Mouse (Mus musculus) neural tube, embryonic 11.5 days (tissue): ENCODE measurements around the gene Ccdc92b. TPM values are rescaled to one million over a fixed set of nuclear protein-coding genes. Genes with fewer than 3 reads are reported as not detected.

Experiments
- ATAC-seq: fragments of 200-750 bp; cut with Nextera tagmentation; 2 replicates; pipeline ENCODE4 v1.8.0; 2017; ENCODE audit warnings: moderate number of reproducible peaks, mild to moderate bottlenecking, moderate TSS enrichment, moderate library complexity; ENCODE audit not compliant: insufficient read depth, low FRiP score, low TSS enrichment
- DNase-seq: peaks from one replicate; pipeline ENCODE4 v3.0.0-alpha.2; 2015; ENCODE audit warnings: low spot score
- H3K27ac ChIP-seq: fragments of 300-500 bp; sonication (generic); 2 replicates; pipeline ENCODE4 v1.5.1; 2014; ENCODE audit warnings: low read depth, mild to moderate bottlenecking, low read length
- H3K27me3 ChIP-seq: fragments of 300-500 bp; sonication (generic); 2 replicates; pipeline ENCODE4 v1.6.1; 2014; ENCODE audit warnings: mild to moderate bottlenecking, low read length, mixed read lengths; ENCODE audit not compliant: control insufficient read depth, insufficient read depth
- H3K36me3 ChIP-seq: fragments of 300-500 bp; sonication (generic); 2 replicates; pipeline ENCODE4 v1.6.1; 2014; ENCODE audit warnings: mild to moderate bottlenecking, low read length, moderate library complexity, mixed read lengths; ENCODE audit not compliant: control insufficient read depth, insufficient read depth
- H3K4me1 ChIP-seq: fragments of 300-500 bp; sonication (generic); 2 replicates; pipeline ENCODE4 v1.6.1; 2014; ENCODE audit warnings: low read length, mixed read lengths; ENCODE audit not compliant: control insufficient read depth, insufficient read depth
- H3K4me2 ChIP-seq: fragments of 300-500 bp; sonication (generic); 2 replicates; pipeline ENCODE4 v1.6.1; 2014; ENCODE audit warnings: low read depth, mild to moderate bottlenecking, moderate library complexity
- H3K4me3 ChIP-seq: fragments of 300-500 bp; sonication (generic); 2 replicates; pipeline ENCODE4 v1.5.1; 2014; ENCODE audit warnings: low read depth, low read length
- H3K9ac ChIP-seq: fragments of 300-500 bp; sonication (generic); 2 replicates; pipeline ENCODE4 v1.6.1; 2014; ENCODE audit warnings: mild to moderate bottlenecking, low read length
- H3K9me3 ChIP-seq: fragments of 300-500 bp; sonication (generic); 2 replicates; pipeline ENCODE4 v1.6.1; 2016; ENCODE audit warnings: low read length; ENCODE audit not compliant: control insufficient read depth
- WGBS: fragments of 180-500 bp; shearing (Covaris S2); extraction: QIAGEN DNeasy Blood & Tissue Kit; methylation state at CpG from one replicate; pipeline ENCODE4 v1.1.7; 2014; 5-methylcytosine and 5-hydroxymethylcytosine counted together
- polyA plus RNA-seq: library from polyadenylated mRNA; unstranded; fragments of >200 nt; fragmentation: Nextera tagmentation; extraction: Ambion mirVana; gene quantifications from 2 replicates; pipeline ENCODE4 v1.2.1, GENCODE M21; 2014

Ccdc92b gene
- polyA plus RNA-seq, 1 experiment from 2014 or later = 1.9 TPM

DNA sequence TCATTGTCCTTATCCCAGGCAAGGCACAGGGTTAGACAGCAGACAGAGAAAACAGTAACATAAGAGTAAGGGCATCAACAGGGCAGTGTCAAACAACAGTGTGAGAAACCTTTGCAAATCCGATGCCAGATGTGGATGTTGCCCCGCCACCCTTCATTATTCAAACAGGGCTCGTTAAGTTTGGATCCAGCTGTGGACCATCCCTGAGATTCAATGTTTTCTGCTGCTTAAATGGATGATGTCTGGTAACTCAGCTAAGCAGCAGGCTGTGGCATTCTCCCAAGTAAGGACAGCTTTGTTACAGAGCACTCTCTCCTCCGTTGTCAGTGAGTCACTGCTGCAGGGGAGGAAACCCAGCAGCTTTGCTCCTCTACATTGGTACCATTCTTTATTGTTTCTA, 55.8 kb downstream of the Ccdc92b start:
- peaks cover 13% of the 10 kb centered on the region for H3K36me3 ChIP-seq

More for the DNA sequence above, 55.8 kb downstream of the Ccdc92b start:
- no peaks in the 10 kb centered on the region for H3K9me3 ChIP-seq
- no peak for ATAC-seq
- no peak for DNase-seq
- no peaks in the 10 kb centered on the region for H3K4me1 ChIP-seq
- 89% methylated on average over 4 of the region's 4 CpGs for WGBS
- no peak overlapping the region for H3K27ac ChIP-seq
- H3K9ac ChIP-seq = no peak overlapping the region
- H3K27me3 ChIP-seq = no peaks in the 10 kb centered on the region
- no peak overlapping the region for H3K4me2 ChIP-seq
- H3K4me3 ChIP-seq = no peak overlapping the region

Other genes with a start within 250 kb of the Ccdc92b start
- 2.7 and 3.3 TPM in 2 replicates for gene Rap1gap2, start 8.7 kb upstream of the Ccdc92b start, polyA plus RNA-seq
- gene Cluh, start 29.9 kb downstream of the Ccdc92b start, polyA plus RNA-seq = 15.6 and 15.8 TPM in 2 replicates
- 95.3 and 107 TPM in 2 replicates for gene Pafah1b1, start 105.1 kb downstream of the Ccdc92b start, polyA plus RNA-seq
- 43.6 and 47.6 TPM in 2 replicates for gene Mettl16, start 151.2 kb downstream of the Ccdc92b start, polyA plus RNA-seq
- 5.2 and 6.9 TPM in 2 replicates for gene Mnt, start 211.3 kb downstream of the Ccdc92b start, polyA plus RNA-seq